Mouse (Mus musculus) CH12.LX (cell line): ENCODE results near the gene Klk1b26.

ENCODE experiments used
- BHLHE40 ChIP-seq: IDR thresholded peaks from 2 replicates; pipeline ENCODE4 v1.6.1; 2011; ENCODE audit warnings: mild to moderate bottlenecking, low read depth, low read length, improper control_type of control experiment
- CHD1 ChIP-seq: IDR thresholded peaks from 2 replicates; pipeline ENCODE4 v1.6.1; 2012; ENCODE audit warnings: low read depth, low read length, improper control_type of control experiment, inconsistent platforms
- CHD2 ChIP-seq: IDR thresholded peaks from 2 replicates; pipeline ENCODE4 v1.6.1; 2011; ENCODE audit warnings: low read length, improper control_type of control experiment
- CTCF ChIP-seq, 2 experiments: IDR thresholded peaks in 1 of 2; conservative IDR thresholded peaks in 1 of 2; 2 replicates each; pipeline ENCODE4 v1.5.1; 2011 to 2012; ENCODE audit warnings: low read depth in 2 of 2, low read length in 2 of 2, improper control_type of control experiment in 1 of 2, inconsistent platforms in 1 of 2, mild to moderate bottlenecking in 1 of 2, moderate library complexity in 1 of 2
- E2F4 ChIP-seq: IDR thresholded peaks from 2 replicates; pipeline ENCODE4 v1.6.1; 2011; ENCODE audit warnings: low read depth, low read length, improper control_type of control experiment; ENCODE audit not compliant: insufficient replicate concordance
- MAX ChIP-seq: IDR thresholded peaks from 2 replicates; pipeline ENCODE4 v1.6.1; 2011; ENCODE audit warnings: low read length, improper control_type of control experiment
- MEF2A ChIP-seq: IDR thresholded peaks from 2 replicates; pipeline ENCODE4 v1.6.1; 2014; ENCODE audit warnings: low read depth, mild to moderate bottlenecking, inconsistent platforms, low read length, improper control_type of control experiment, borderline replicate concordance
- POLR2A ChIP-seq: IDR thresholded peaks from 2 replicates; pipeline ENCODE4 v1.6.1; 2011; ENCODE audit warnings: low read depth, mild to moderate bottlenecking, improper control_type of control experiment, low read length
- SIN3A ChIP-seq: IDR thresholded peaks from 2 replicates; pipeline ENCODE4 v1.6.1; 2012; ENCODE audit warnings: low read length, improper control_type of control experiment, inconsistent platforms
- SMC3 ChIP-seq: IDR thresholded peaks from 2 replicates; pipeline ENCODE4 v1.6.1; 2011; ENCODE audit warnings: low read depth, low read length, improper control_type of control experiment
- USF1 ChIP-seq: IDR thresholded peaks from 2 replicates; pipeline ENCODE4 v1.6.1; 2014; ENCODE audit warnings: low read depth, mild to moderate bottlenecking, inconsistent platforms, low read length, improper control_type of control experiment

- TF ChIP-seq SIN3A (no peak), CHD1 (no peak), CTCF (conservative IDR thresholded peaks at IDR 0.05 in 1 of 2, IDR thresholded peaks at IDR 0.05 in 1 of 2; ENCODE audit: low read depth in 2 of 2, low read length in 2 of 2) (no peak), E2F4 (no peak), MAX (no peak), MEF2A (no peak), BHLHE40 (no peak), POLR2A (no peak), SMC3 (no peak), USF1 (no peak), CHD2 (no peak)
Observed at GRCm38 (mm10) chr7:43967058-43967457, 44.9 kb upstream of the Klk1b26 start.
